Mouse (Mus musculus) CH12.LX (cell line): Measurements from ENCODE around the gene Ntsr1. TPM values are rescaled to one million over a fixed set of nuclear protein-coding genes. Genes with fewer than 3 reads are reported as not detected.

Experiments
- DNase-seq: peaks from one replicate; pipeline ENCODE4 v3.0.0-alpha.2; 2013; ENCODE audit errors: extremely low read depth
- H3K27ac ChIP-seq: 2 replicates; pipeline ENCODE4 v1.5.1; 2012; ENCODE audit warnings: low read depth, mild to moderate bottlenecking, control low read depth, moderate library complexity; ENCODE audit not compliant: insufficient read depth
- H3K27me3 ChIP-seq: replicated peaks from 2 replicates; pipeline ENCODE3; 2012; ENCODE audit warnings: inconsistent platforms
- H3K36me3 ChIP-seq, 2 experiments: replicated peaks in 1 of 2; 2 replicates each; pipeline versions ENCODE3 to v1.6.1; 2012; ENCODE audit warnings: inconsistent platforms in 1 of 2, low read length in 1 of 2, mild to moderate bottlenecking in 1 of 2, mixed read lengths in 1 of 2, moderate library complexity in 1 of 2; ENCODE audit not compliant: control insufficient read depth in 1 of 2, insufficient read depth in 1 of 2
- H3K4me1 ChIP-seq, 2 experiments: 2 replicates each; pipeline ENCODE4 v1.6.1; 2012; ENCODE audit warnings: inconsistent platforms in 1 of 2, moderate library complexity in 1 of 2; ENCODE audit not compliant: insufficient read depth in 2 of 2, control insufficient read depth in 1 of 2
- H3K4me2 ChIP-seq: 2 replicates; pipeline ENCODE4 v1.6.1; 2012; ENCODE audit warnings: low read depth, mild to moderate bottlenecking, control low read depth; ENCODE audit not compliant: poor library complexity, insufficient read depth, severe bottlenecking
- H3K4me3 ChIP-seq, 3 experiments: fragments of 150-350 bp in 1 of 3; sonication (generic) in 1 of 3; replicated peaks in 1 of 3; 2 replicates each; pipeline versions ENCODE3 to v1.5.1; 2011 to 2012; ENCODE audit warnings: low read depth in 2 of 3, low read length in 2 of 3, mild to moderate bottlenecking in 2 of 3, moderate library complexity in 2 of 3, control low read depth in 1 of 3, improper control_type of control experiment in 1 of 3, inconsistent platforms in 1 of 3, mixed read lengths in 1 of 3; ENCODE audit not compliant: poor library complexity in 1 of 3
- H3K79me2 ChIP-seq: replicated peaks from 2 replicates; pipeline ENCODE4 v1.6.1; 2012; ENCODE audit warnings: mild to moderate bottlenecking, moderate library complexity; ENCODE audit not compliant: control insufficient read depth, poor library complexity, insufficient read depth, severe bottlenecking; ENCODE audit errors: extremely low read depth
- H3K9ac ChIP-seq: 2 replicates; pipeline ENCODE4 v1.6.1; 2012; ENCODE audit warnings: low read depth, mild to moderate bottlenecking, control low read depth, moderate library complexity; ENCODE audit not compliant: insufficient read depth
- H3K9me3 ChIP-seq: replicated peaks from 2 replicates; pipeline ENCODE3; 2012; ENCODE audit warnings: low read length, inconsistent platforms, mixed read lengths
- BHLHE40 ChIP-seq: IDR thresholded peaks from 2 replicates; pipeline ENCODE4 v1.6.1; 2011; ENCODE audit warnings: mild to moderate bottlenecking, low read depth, low read length, improper control_type of control experiment
- CHD2 ChIP-seq: IDR thresholded peaks from 2 replicates; pipeline ENCODE4 v1.6.1; 2011; ENCODE audit warnings: low read length, improper control_type of control experiment
- CTCF ChIP-seq, 2 experiments: IDR thresholded peaks in 1 of 2; conservative IDR thresholded peaks in 1 of 2; 2 replicates each; pipeline ENCODE4 v1.5.1; 2011 to 2012; ENCODE audit warnings: low read depth in 2 of 2, low read length in 2 of 2, improper control_type of control experiment in 1 of 2, inconsistent platforms in 1 of 2, mild to moderate bottlenecking in 1 of 2, moderate library complexity in 1 of 2
- E2F4 ChIP-seq: IDR thresholded peaks from 2 replicates; pipeline ENCODE4 v1.6.1; 2011; ENCODE audit warnings: low read depth, low read length, improper control_type of control experiment; ENCODE audit not compliant: insufficient replicate concordance
- ELF1 ChIP-seq: IDR thresholded peaks from 2 replicates; pipeline ENCODE4 v1.6.1; 2014; ENCODE audit warnings: low read depth, mild to moderate bottlenecking, inconsistent platforms, low read length, improper control_type of control experiment
- GABPA ChIP-seq: IDR thresholded peaks from 2 replicates; pipeline ENCODE4 v1.6.1; 2012; ENCODE audit warnings: low read depth, low read length, improper control_type of control experiment, inconsistent platforms; ENCODE audit not compliant: insufficient replicate concordance
- HCFC1 ChIP-seq: IDR thresholded peaks from 2 replicates; pipeline ENCODE4 v1.6.1; 2012; ENCODE audit warnings: low read depth, mild to moderate bottlenecking, inconsistent platforms, low read length, improper control_type of control experiment
- IRF4 ChIP-seq: IDR thresholded peaks from 2 replicates; pipeline ENCODE4 v1.6.1; 2014; ENCODE audit warnings: low read depth, mild to moderate bottlenecking, inconsistent platforms, low read length, improper control_type of control experiment
- JUND ChIP-seq: conservative IDR thresholded peaks from 2 replicates; pipeline ENCODE4 v1.6.1; 2011; ENCODE audit warnings: low read depth, low read length, improper control_type of control experiment
- KAT2A ChIP-seq: IDR thresholded peaks from 2 replicates; pipeline ENCODE4 v1.6.1; 2012; ENCODE audit warnings: low read length, improper control_type of control experiment, inconsistent platforms; ENCODE audit not compliant: insufficient replicate concordance
- MAFK ChIP-seq: IDR thresholded peaks from 2 replicates; pipeline ENCODE4 v1.6.1; 2011; ENCODE audit warnings: low read length, improper control_type of control experiment; ENCODE audit not compliant: insufficient replicate concordance
- MAX ChIP-seq: IDR thresholded peaks from 2 replicates; pipeline ENCODE4 v1.6.1; 2011; ENCODE audit warnings: low read length, improper control_type of control experiment
- NELFE ChIP-seq: IDR thresholded peaks from 2 replicates; pipeline ENCODE4 v1.6.1; 2011; ENCODE audit warnings: low read depth, low read length, improper control_type of control experiment
- NRF1 ChIP-seq: IDR thresholded peaks from 2 replicates; pipeline ENCODE4 v1.6.1; 2014; ENCODE audit warnings: low read depth, mild to moderate bottlenecking, inconsistent platforms, low read length, improper control_type of control experiment, moderate library complexity
- RAD21 ChIP-seq: IDR thresholded peaks from 2 replicates; pipeline ENCODE4 v1.6.1; 2011; ENCODE audit warnings: low read depth, mild to moderate bottlenecking, low read length, improper control_type of control experiment, moderate library complexity
- RCOR1 ChIP-seq: conservative IDR thresholded peaks from 2 replicates; pipeline ENCODE4 v1.6.1; 2012; ENCODE audit warnings: low read depth, mild to moderate bottlenecking, inconsistent platforms, low read length, improper control_type of control experiment
- SIN3A ChIP-seq: IDR thresholded peaks from 2 replicates; pipeline ENCODE4 v1.6.1; 2012; ENCODE audit warnings: low read length, improper control_type of control experiment, inconsistent platforms
- SMC3 ChIP-seq: IDR thresholded peaks from 2 replicates; pipeline ENCODE4 v1.6.1; 2011; ENCODE audit warnings: low read depth, low read length, improper control_type of control experiment
- USF1 ChIP-seq: IDR thresholded peaks from 2 replicates; pipeline ENCODE4 v1.6.1; 2014; ENCODE audit warnings: low read depth, mild to moderate bottlenecking, inconsistent platforms, low read length, improper control_type of control experiment
- USF2 ChIP-seq: conservative IDR thresholded peaks from 2 replicates; pipeline ENCODE4 v1.6.1; 2011; ENCODE audit warnings: low read depth, low read length, improper control_type of control experiment
- ZMIZ1 ChIP-seq: IDR thresholded peaks from 2 replicates; pipeline ENCODE4 v1.6.1; 2012; ENCODE audit warnings: low read depth, mild to moderate bottlenecking, inconsistent platforms, low read length, improper control_type of control experiment
- dilution Hi-C: fragments of 300-500 bp; cut with MboI; formaldehyde crosslinking; loops from 2 replicates; pipeline ENCODE4 v1.14.3; 2020; ENCODE audit warnings: low sequenced_read_pairs; ENCODE audit not compliant: extremely low pct_unique_long_range_greater_than_20kb, extremely low pct_ligation_motif_present
- in situ Hi-C: fragments of 300-500 bp; cut with MboI; formaldehyde crosslinking; loops from 3 replicates; pipeline ENCODE4 v1.14.3; 2019; ENCODE audit warnings: low sequenced_read_pairs, low pct_ligation_motif_present, low pct_unique_long_range_greater_than_20kb, mixed read lengths
- polyA plus RNA-seq: library from polyadenylated mRNA; unstranded; fragments of >175 nt; gene quantifications from 2 replicates; pipeline ENCODE4 v1.2.1, GENCODE M21; 2012; ENCODE audit warnings: low read depth; ENCODE audit not compliant: insufficient read length
- total RNA-seq, 2 experiments: library from RNA; depleted of rRNA; stranded (reverse); fragments of 300-350 nt in 1 of 2; fragments of >200 nt in 1 of 2; gene quantifications; 2 replicates each; pipeline ENCODE4 v1.2.3; 2012 to 2014

The Ntsr1 gene
- total and polyA plus RNA-seq, 3 experiments = not detected

- no peaks in the 10 kb centered on the region for H3K9me3 ChIP-seq
Observed at GRCm38 (mm10) chr2:180468871-180469270, 30.9 kb upstream of the Ntsr1 start.

GRCm38 (mm10) chr2:180469768-180470167 lies 30.0 kb upstream of the Ntsr1 start:
- Histone ChIP-seq H3K27ac (no peak overlapping the region), H3K9me3 (no peaks in the 10 kb centered on the region), H3K79me2 (no peaks in the 10 kb centered on the region), H3K9ac (no peak overlapping the region), H3K4me1 (peaks cover 13 to 26% of the 10 kb centered on the region in 2 experiments), H3K4me3 (no peak overlapping the region), H3K36me3 (peaks cover 10 to 74% of the 10 kb centered on the region in 2 experiments), H3K27me3 (no peaks in the 10 kb centered on the region), H3K4me2 (no peak overlapping the region)
- TF ChIP-seq NRF1 (no peak), ELF1 (no peak), SMC3 (peak; percentile 4; the same call in 1 of the 2 replicates), CTCF (conservative IDR thresholded peaks at IDR 0.05 in 1 of 2, IDR thresholded peaks at IDR 0.05 in 1 of 2; ENCODE audit: low read depth in 2 of 2, low read length in 2 of 2) (peak in 1 of 2 experiments; percentile 10; a peak in 1 of 4 replicates), ZMIZ1 (no peak)
- in situ Hi-C loops = loop anchor here (5.0 to 25.0 kb wide), 2 partner anchors 108 to 293 kb away; no protein-coding TSS in a partner anchor
- DNase-seq = no peak
- dilution Hi-C loops = no loop called here

More at GRCm38 (mm10) chr2:180468871-180469270, 30.9 kb upstream of the Ntsr1 start:
- in situ Hi-C loops = loop anchor here (25.0 kb wide), 1 partner anchor 293 kb away; no protein-coding TSS in a partner anchor
- dilution Hi-C loops = no loop called here
- Histone ChIP-seq H3K4me2 (no peak overlapping the region), H3K27ac (no peak overlapping the region), H3K36me3 (peaks cover 19 to 83% of the 10 kb centered on the region in 2 experiments), H3K4me1 (peaks cover 10 to 19% of the 10 kb centered on the region in 2 experiments), H3K79me2 (no peaks in the 10 kb centered on the region), H3K4me3 (no peak overlapping the region), H3K9ac (no peak overlapping the region)
- DNase-seq = no peak
- no peak for TF ChIP-seq GABPA
- TF ChIP-seq, all 38 proteins: peak for 0
- H3K27me3 ChIP-seq = no peaks in the 10 kb centered on the region

- Histone ChIP-seq H3K4me2 (no peak overlapping the region), H3K27me3 (no peaks in the 10 kb centered on the region), H3K4me3 (no peak overlapping the region), H3K9ac (no peak overlapping the region), H3K36me3 (peaks cover 4 to 48% of the 10 kb centered on the region in 2 experiments), H3K4me1 (peaks cover 30 to 51% of the 10 kb centered on the region in 2 experiments), H3K79me2 (no peaks in the 10 kb centered on the region), H3K9me3 (no peaks in the 10 kb centered on the region)
- peak; percentile 52 for DNase-seq
- in situ Hi-C loops (loop anchor here (5.0 to 25.0 kb wide), 2 partner anchors 105 to 290 kb away; no protein-coding TSS in a partner anchor), dilution Hi-C loops (no loop called here)
- TF ChIP-seq ELF1 (no peak), E2F4 (no peak), JUND (no peak), SMC3 (peak; percentile 69), RCOR1 (no peak), MAX (no peak), BHLHE40 (no peak), NELFE (peak; percentile 33; the same call in 1 of the 2 replicates), CHD2 (no peak), IRF4 (no peak), SIN3A (no peak), NRF1 (no peak), KAT2A (no peak), USF2 (no peak), GABPA (no peak), HCFC1 (no peak), MAFK (no peak), CTCF (conservative IDR thresholded peaks at IDR 0.05 in 1 of 2, IDR thresholded peaks at IDR 0.05 in 1 of 2; ENCODE audit: low read depth in 2 of 2, low read length in 2 of 2) (peak; percentile 59 to 79), RAD21 (peak; percentile 37), USF1 (no peak)
- TF ChIP-seq, all 38 proteins: peak for 4
- H3K27ac ChIP-seq = no peak overlapping the region
Observed at GRCm38 (mm10) chr2:180472306-180473079, 27.3 kb upstream of the Ntsr1 start.
